In genomic region chr9:62838506-62839171, GRCm38 (mm10) we compare ENCODE assay signal across 8 mouse cellular contexts. TPM values are rescaled to one million over a fixed set of nuclear protein-coding genes. Genes with fewer than 3 reads are reported as not detected.
DNase-seq lines count a peak whose midpoint lies in the region; ATAC-seq lines count a peak whose summit lies in the region.

Gene Cln6 (plus strand): TSS chr9:62838785.

- peak within 1 kb of the TSS; percentile 87 for H3K9ac ChIP-seq in hindbrain, embryonic 13.5 days

- whole genome bisulfite sequencing in hindbrain, embryonic 13.5 days, result under 1% methylated on average over 46 of the region's 48 CpGs

- peak within 1 kb of the TSS; percentile 64 for H3K4me3 ChIP-seq in hindbrain, embryonic 13.5 days

- peak; percentile 73 for DNase-seq in T-cell, adult 2 months (ENCODE audit: low spot score)
- peak; percentile 88 for DNase-seq in cerebellum, adult 9-11 months
- DNase-seq in frontal cortex, postnatal 10 days (ENCODE audit: low spot score in 2 of 2), result peak; percentile 30 to 62
- peak; percentile 48 for DNase-seq in left cerebral cortex, adult 11 months (ENCODE audit: low spot score)
- peak; percentile 88 for DNase-seq in lung, postnatal 36 days
- peak; percentile 72 to 76 for DNase-seq in right cerebral cortex, postnatal 10 days (ENCODE audit: low spot score in 2 of 2)
- DNase-seq in urinary bladder, postnatal 36 days (ENCODE audit: low spot score in 2 of 2), result peak; percentile 60 to 73

- peak; percentile 81 for ATAC-seq in hindbrain, embryonic 13.5 days (ENCODE audit: low FRiP score)

- H3K27ac ChIP-seq in hindbrain, embryonic 13.5 days, result peak within 1 kb of the TSS; percentile 62

- peaks cover 14% of the 10 kb centered on the region for H3K4me1 ChIP-seq in hindbrain, embryonic 13.5 days (replicated peaks)

- H3K4me2 ChIP-seq in hindbrain, embryonic 13.5 days, result peak within 1 kb of the TSS; percentile 83

- H3K27me3 ChIP-seq in hindbrain, embryonic 13.5 days, result no peaks in the 10 kb centered on the region

- H3K9me3 ChIP-seq in hindbrain, embryonic 13.5 days, result no peaks in the 10 kb centered on the region

- no peaks in the 10 kb centered on the region for H3K36me3 ChIP-seq in hindbrain, embryonic 13.5 days

RNA-seq across cellular contexts. Expression of gene Cln6, which starts in this region (rescaled TPM):
- 6.0 and 6.1 TPM in 2 replicates for polyA plus RNA-seq in hindbrain, embryonic 13.5 days (2015; fragmentation: Nextera tagmentation; extraction: Ambion mirVana)

Comparison
In these comparisons a context has a peak if more than half of its experiments do, and no peak if none do; other contexts are left out.
1. Peak in every context shown above with its lines: DNase-seq, ATAC-seq, H3K4me3 ChIP-seq and H3K27ac ChIP-seq.